Mouse (Mus musculus) brain, embryonic 14.5 days (tissue): ENCODE measurements around the gene Nfkb2.

ENCODE experiments used
- CTCF ChIP-seq: fragments of 200-500 bp; IDR thresholded peaks from 2 replicates; pipeline ENCODE4 v1.5.1; 2012; ENCODE audit warnings: inconsistent platforms, mild to moderate bottlenecking, moderate library complexity, borderline replicate concordance; ENCODE audit not compliant: insufficient read depth, insufficient read length; ENCODE audit errors: extremely low read depth
- POLR2A ChIP-seq: fragments of 200-500 bp; IDR thresholded peaks from 2 replicates; pipeline ENCODE4 v1.6.1; 2012; ENCODE audit warnings: mild to moderate bottlenecking, inconsistent platforms, borderline replicate concordance; ENCODE audit not compliant: poor library complexity, insufficient read depth, insufficient read length, severe bottlenecking; ENCODE audit errors: extremely low read depth

GRCm38 (mm10) chr19:46348761-46349458, 44.8 kb downstream of the Nfkb2 start:
- TF ChIP-seq CTCF (no peak), POLR2A (peak; percentile 84)
